Mouse (Mus musculus) intestine, embryonic 14.5 days (tissue): Measurements from ENCODE around the gene Mcm3ap. TPM values are rescaled to one million over a fixed set of nuclear protein-coding genes. Genes with fewer than 3 reads are reported as not detected.
A peak's percentile ranks its signal among the peaks of the same experiment; 100 is the strongest.

Experiments
- ATAC-seq: fragments of 200-750 bp; cut with Nextera tagmentation; replicated peaks from 2 replicates; pipeline ENCODE4 v1.8.0; 2017; ENCODE audit warnings: low read depth, moderate number of reproducible peaks, moderate TSS enrichment, moderate library complexity; ENCODE audit not compliant: low FRiP score, low TSS enrichment
- DNase-seq: peaks from one replicate; pipeline ENCODE4 v3.0.0-alpha.2; 2018; ENCODE audit warnings: low spot score
- H3K27ac ChIP-seq: fragments of 300-500 bp; sonication (generic); 2 replicates; pipeline ENCODE4 v1.5.1; 2014; ENCODE audit warnings: low read depth, mild to moderate bottlenecking, control low read depth
- H3K27me3 ChIP-seq: fragments of 300-500 bp; sonication (generic); replicated peaks from 2 replicates; pipeline ENCODE4 v1.6.1; 2014; ENCODE audit warnings: low read length, control low read depth; ENCODE audit not compliant: control insufficient read depth, insufficient read depth
- H3K36me3 ChIP-seq: fragments of 300-500 bp; sonication (generic); 2 replicates; pipeline ENCODE4 v1.6.1; 2014; ENCODE audit warnings: low read length, control low read depth; ENCODE audit not compliant: control insufficient read depth, insufficient read depth
- H3K4me1 ChIP-seq: fragments of 300-500 bp; sonication (generic); replicated peaks from 2 replicates; pipeline ENCODE4 v1.6.1; 2014; ENCODE audit warnings: low read length, control low read depth, mixed read lengths; ENCODE audit not compliant: control insufficient read depth, insufficient read depth
- H3K4me2 ChIP-seq: fragments of 300-500 bp; sonication (generic); 2 replicates; pipeline ENCODE4 v1.6.1; 2014; ENCODE audit warnings: low read length
- H3K4me3 ChIP-seq: fragments of 300-500 bp; sonication (generic); 2 replicates; pipeline ENCODE4 v1.5.1; 2014; ENCODE audit warnings: low read depth, low read length, control low read depth, mixed read lengths
- H3K9ac ChIP-seq: fragments of 300-500 bp; sonication (generic); 2 replicates; pipeline ENCODE4 v1.6.1; 2014; ENCODE audit warnings: mild to moderate bottlenecking, low read length
- H3K9me3 ChIP-seq: fragments of 300-500 bp; sonication (generic); 2 replicates; pipeline ENCODE4 v1.6.1; 2016; ENCODE audit warnings: low read length, control low read depth; ENCODE audit not compliant: control insufficient read depth
- WGBS: fragments of 180-500 bp; shearing (Covaris S2); extraction: QIAGEN DNeasy Blood & Tissue Kit; methylation state at CpG from one replicate; pipeline ENCODE4 v1.1.7; 2014; 5-methylcytosine and 5-hydroxymethylcytosine counted together
- polyA plus RNA-seq: library from polyadenylated mRNA; unstranded; fragments of >200 nt; fragmentation: Nextera tagmentation; extraction: Ambion mirVana; gene quantifications from 2 replicates; pipeline ENCODE4 v1.2.1, GENCODE M21; 2014

The Mcm3ap gene
- polyA plus RNA-seq, 1 experiment from 2014 or later = 56.2 TPM

DNA sequence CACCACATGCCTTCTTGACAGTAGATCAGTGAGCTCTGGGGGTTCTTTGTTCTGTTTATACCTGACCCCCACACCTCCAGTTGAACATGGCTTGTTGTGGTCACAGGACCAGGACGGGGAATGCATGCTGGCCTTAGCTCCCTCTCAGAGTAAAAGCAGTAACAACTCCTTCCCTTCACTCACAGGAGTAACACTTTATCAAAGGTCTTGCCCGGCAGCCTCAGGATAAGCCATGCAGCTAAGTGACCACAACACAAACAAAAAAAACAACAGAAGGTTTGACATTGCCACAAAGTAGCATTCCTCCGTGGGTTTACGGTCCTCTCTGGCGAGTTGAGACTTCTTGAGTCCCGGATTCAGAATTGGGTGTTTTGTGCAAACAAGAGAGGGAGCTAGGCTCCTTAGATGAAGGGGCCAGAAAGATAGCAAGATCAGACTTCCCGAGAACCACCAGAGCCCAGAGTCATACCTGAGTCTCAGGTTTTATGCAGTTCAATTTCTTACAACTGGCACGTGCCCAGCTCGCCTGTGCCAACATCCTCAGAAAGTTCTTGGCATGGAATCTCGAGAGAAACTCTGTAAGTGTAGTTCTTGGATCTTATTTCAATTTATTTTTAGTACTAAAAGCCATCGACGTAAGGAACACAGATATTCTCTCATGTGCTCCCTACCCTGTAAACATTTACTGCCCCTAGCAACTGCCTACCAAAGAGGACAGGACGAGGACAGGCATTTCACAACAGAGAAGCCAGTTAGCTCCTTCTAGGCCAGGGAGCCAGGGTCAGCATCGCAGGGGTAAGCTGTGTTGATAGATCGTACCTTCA, 21.1 kb upstream of the Mcm3ap start:
- no peaks in the 10 kb centered on the region for H3K27me3 ChIP-seq
- DNase-seq (no peak), ATAC-seq (no peak)
- WGBS = 74% methylated on average over 15 of the region's 15 CpGs
- H3K4me3 ChIP-seq = no peak overlapping the region
- no peak overlapping the region for H3K27ac ChIP-seq
- H3K9ac ChIP-seq = no peak overlapping the region
- no peaks in the 10 kb centered on the region for H3K36me3 ChIP-seq
- peaks cover 14% of the 10 kb centered on the region for H3K4me1 ChIP-seq
- no peaks in the 10 kb centered on the region for H3K9me3 ChIP-seq
- H3K4me2 ChIP-seq = no peak overlapping the region

DNA sequence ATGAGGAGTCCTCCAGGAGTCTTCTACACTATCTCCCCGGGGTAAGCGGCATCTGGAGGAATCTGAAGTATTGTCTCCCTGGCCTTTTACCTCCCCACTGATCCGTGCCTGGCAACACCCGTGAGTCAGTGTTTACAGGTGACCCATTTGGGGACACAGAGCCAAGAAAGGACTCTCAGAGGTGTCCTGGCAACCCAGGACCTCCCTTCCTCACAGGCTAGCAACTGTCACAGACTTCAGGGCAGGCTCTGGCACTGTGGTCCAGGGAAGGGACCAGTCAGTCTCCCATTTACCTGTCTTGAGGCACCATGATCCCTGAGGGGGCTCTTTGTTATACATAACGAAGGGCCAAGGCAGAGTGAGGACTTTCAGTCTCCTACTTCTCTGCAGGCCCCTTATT, 19.9 kb upstream of the Mcm3ap start, which contains the start of gene 2610028H24Rik:
Gene 2610028H24Rik (plus strand): TSS at position 231 of the 400 bp plus-strand sequence.
- Histone ChIP-seq H3K36me3 (no peaks in the 10 kb centered on the region), H3K9me3 (no peaks in the 10 kb centered on the region), H3K27me3 (no peaks in the 10 kb centered on the region), H3K4me1 (peaks cover 5% of the 10 kb centered on the region; the same call in 1 of the 2 replicates), H3K4me3 (no peak within 1 kb of the TSS), H3K27ac (no peak within 1 kb of the TSS), H3K4me2 (no peak within 1 kb of the TSS), H3K9ac (no peak within 1 kb of the TSS)
- 59% methylated on average over 5 of the region's 5 CpGs for whole genome bisulfite sequencing
- no peak for DNase-seq
- no peak for ATAC-seq

DNA sequence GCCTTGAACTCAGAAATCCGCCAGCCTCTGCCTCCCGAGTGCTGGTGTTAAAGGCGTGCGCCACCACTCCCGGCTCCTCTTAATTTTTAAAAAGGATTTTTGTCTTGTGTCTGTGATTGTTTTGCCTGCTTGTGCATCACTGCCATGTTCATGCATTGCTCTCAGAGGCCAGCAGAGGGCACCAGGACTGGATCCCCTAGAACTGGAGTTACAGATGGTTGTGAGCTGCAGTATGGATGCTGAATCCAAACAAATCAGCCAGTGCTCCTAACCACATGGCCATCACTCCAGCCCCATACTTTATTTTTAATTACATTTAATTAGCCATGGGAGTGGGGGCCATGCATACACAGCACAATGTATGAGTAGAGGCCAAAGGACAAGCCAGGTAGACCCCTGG, 13.4 kb upstream of the Mcm3ap start:
- no peak overlapping the region for H3K9ac ChIP-seq
- no peaks in the 10 kb centered on the region for H3K4me1 ChIP-seq
- no peaks in the 10 kb centered on the region for H3K9me3 ChIP-seq
- no peak overlapping the region for H3K27ac ChIP-seq
- H3K4me2 ChIP-seq = no peak overlapping the region
- WGBS = 62% methylated on average over 5 of the region's 5 CpGs
- no peaks in the 10 kb centered on the region for H3K27me3 ChIP-seq
- DNase-seq (peak; percentile 72), ATAC-seq (no peak)
- H3K36me3 ChIP-seq = no peaks in the 10 kb centered on the region
- no peak overlapping the region for H3K4me3 ChIP-seq

DNA sequence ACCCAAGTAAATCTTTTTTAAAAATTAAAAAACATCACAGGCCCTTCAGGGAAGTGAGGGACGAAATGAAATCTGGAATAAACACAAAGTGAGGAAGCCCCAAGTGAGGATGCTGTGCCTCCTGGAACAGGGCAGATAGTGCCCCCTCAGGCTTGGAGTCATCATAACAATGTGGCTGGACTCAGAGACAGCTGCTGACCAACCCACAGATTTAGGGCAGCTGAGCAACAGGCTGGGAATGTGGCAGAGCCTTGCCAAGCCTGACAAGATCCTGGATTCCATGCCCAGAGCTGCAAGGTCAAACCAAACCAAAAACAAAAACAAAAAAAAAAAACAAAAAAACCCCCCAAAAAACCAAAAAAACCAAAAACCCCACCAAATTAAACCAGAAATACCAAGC, 7.5 kb upstream of the Mcm3ap start:
- Histone ChIP-seq H3K9me3 (0 out of 2 replicates have a peak, but pooled peaks cover 3% of the 10 kb centered on the region), H3K27ac (no peak overlapping the region), H3K36me3 (no peaks in the 10 kb centered on the region), H3K4me3 (no peak overlapping the region), H3K9ac (no peak overlapping the region), H3K27me3 (no peaks in the 10 kb centered on the region), H3K4me1 (no peaks in the 10 kb centered on the region), H3K4me2 (no peak overlapping the region)
- ATAC-seq (no peak), DNase-seq (no peak)
- WGBS = 83% methylated on average over 1 of the region's 1 CpGs

DNA sequence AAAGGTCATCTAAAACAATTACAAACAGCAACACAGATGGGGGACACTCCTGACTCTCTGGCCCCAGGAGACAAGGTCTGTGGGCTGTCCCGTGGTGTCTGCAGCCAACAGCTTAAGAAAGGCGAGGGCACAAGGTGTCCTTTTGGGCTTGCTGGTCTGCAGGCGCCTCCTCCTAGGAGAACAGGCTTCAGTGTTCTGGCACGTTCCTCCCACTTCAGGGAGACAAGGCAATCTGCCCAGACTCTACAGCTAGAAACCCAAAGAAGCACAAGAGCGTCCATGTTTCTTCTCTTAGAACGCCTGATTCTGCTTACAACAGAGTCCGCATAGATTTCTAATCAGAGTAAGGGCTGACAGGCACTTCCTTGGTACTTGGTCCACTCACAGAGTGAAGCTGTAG, 6.4 kb upstream of the Mcm3ap start:
- Histone ChIP-seq H3K4me3 (no peak overlapping the region), H3K27me3 (no peaks in the 10 kb centered on the region), H3K4me1 (no peaks in the 10 kb centered on the region), H3K36me3 (no peaks in the 10 kb centered on the region), H3K4me2 (no peak overlapping the region), H3K9ac (no peak overlapping the region), H3K27ac (no peak overlapping the region), H3K9me3 (0 out of 2 replicates have a peak, but pooled peaks cover 3% of the 10 kb centered on the region)
- DNase-seq (no peak), ATAC-seq (no peak)
- WGBS = 89% methylated on average over 7 of the region's 7 CpGs

DNA sequence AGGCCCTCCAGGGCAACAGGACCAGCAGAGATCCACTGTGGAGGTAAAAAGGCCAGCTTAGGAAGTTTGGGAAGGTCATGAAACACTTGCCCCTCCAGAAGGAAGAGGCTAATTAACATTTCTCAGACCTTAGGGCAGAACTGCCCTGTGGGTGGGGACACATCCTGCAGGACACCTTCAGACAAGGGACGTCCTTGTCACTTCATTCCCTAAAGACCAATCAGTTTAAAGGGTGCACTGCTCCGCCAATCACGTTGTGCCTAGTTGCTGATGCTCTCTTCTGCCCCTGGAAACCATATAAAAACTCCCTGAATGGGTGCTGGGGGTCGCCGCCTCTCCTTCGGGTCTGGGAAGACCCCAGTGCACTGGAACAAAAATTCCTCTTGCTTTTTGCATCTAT, 6.0 kb upstream of the Mcm3ap start:
- H3K27me3 ChIP-seq = no peaks in the 10 kb centered on the region
- H3K36me3 ChIP-seq = no peaks in the 10 kb centered on the region
- no peak for DNase-seq
- H3K4me3 ChIP-seq = no peak overlapping the region
- H3K27ac ChIP-seq = no peak overlapping the region
- H3K4me2 ChIP-seq = no peak overlapping the region
- no peak overlapping the region for H3K9ac ChIP-seq
- WGBS = 86% methylated on average over 6 of the region's 6 CpGs
- ATAC-seq = no peak
- H3K4me1 ChIP-seq = no peaks in the 10 kb centered on the region
- 0 out of 2 replicates have a peak, but pooled peaks cover 3% of the 10 kb centered on the region for H3K9me3 ChIP-seq

DNA sequence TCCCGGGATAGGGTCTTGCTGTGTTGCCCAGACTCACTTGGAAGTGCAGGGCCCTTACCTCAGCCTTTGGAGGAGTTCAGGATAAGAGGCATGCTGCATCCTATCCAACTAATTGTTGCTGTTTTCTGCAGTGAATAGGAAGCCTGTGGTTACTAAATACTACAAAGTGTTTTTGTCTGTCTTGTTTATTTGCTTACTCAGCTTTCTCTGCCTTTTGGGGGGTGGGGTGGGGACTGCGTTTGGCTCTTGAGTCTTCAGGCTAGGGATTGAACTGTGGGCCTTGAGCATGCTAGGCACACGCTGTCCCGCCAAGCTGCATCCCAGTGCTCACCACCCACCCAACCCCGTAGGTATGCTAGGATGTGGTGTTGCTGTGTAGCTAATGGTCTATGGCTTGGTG, 5.0 kb downstream of the Mcm3ap start:
- peaks cover 76% of the 10 kb centered on the region for H3K36me3 ChIP-seq
- WGBS = 92% methylated on average over 5 of the region's 5 CpGs
- no peak for DNase-seq

DNA sequence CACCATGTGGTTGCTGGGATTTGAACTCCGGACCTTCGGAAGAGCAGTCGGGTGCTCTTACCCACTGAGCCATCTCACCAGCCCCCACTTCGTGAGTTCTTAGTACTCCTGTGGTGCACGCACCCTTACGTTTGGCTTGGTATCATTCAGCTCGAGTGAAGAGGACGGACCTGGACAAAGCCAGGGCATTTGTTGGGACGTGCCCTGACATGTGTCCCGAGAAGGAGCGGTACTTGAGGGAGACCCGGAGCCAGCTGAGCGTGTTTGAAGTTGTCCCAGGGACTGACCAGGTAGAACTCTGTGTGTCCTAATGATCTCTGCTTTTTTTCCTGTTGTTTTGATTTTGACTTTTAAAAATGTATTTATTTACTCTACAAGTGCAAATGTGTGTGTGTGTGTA, 12.1 kb downstream of the Mcm3ap start:
- Histone ChIP-seq H3K36me3 (peaks cover 96% of the 10 kb centered on the region), H3K9me3 (no peaks in the 10 kb centered on the region), H3K4me1 (no peaks in the 10 kb centered on the region), H3K27ac (no peak overlapping the region), H3K4me3 (no peak overlapping the region), H3K9ac (no peak overlapping the region), H3K27me3 (no peaks in the 10 kb centered on the region), H3K4me2 (no peak overlapping the region)
- DNase-seq (no peak), ATAC-seq (no peak)
- WGBS = 97% methylated on average over 12 of the region's 13 CpGs

More for the DNA sequence above, 5.0 kb downstream of the Mcm3ap start:
- H3K4me1 ChIP-seq = no peaks in the 10 kb centered on the region
- H3K27me3 ChIP-seq = no peaks in the 10 kb centered on the region
- no peak overlapping the region for H3K4me3 ChIP-seq
- ATAC-seq = no peak
- H3K9me3 ChIP-seq = no peaks in the 10 kb centered on the region
- H3K4me2 ChIP-seq = no peak overlapping the region
- no peak overlapping the region for H3K9ac ChIP-seq
- H3K27ac ChIP-seq = no peak overlapping the region

DNA sequence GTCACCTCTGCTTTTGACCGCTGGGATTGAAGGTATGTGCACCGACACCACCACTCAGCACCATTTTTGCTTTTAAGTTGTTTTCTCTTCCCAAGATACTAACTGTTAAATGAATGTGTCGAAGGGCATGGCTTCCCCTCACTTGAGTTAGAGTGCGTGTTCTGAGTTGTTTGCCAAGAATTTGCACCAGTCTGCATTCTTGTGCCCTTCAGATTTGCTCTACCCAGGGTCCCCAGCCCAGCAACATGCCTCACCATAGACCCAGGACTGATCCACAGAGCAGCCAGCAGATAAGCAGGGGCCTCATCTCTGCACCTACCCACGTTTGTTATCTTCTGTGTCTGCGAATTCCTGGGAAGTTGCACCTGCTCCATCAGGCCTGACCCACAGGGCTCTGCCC, 12.8 kb downstream of the Mcm3ap start:
- H3K27me3 ChIP-seq = no peaks in the 10 kb centered on the region
- no peak for ATAC-seq
- no peak overlapping the region for H3K4me3 ChIP-seq
- no peaks in the 10 kb centered on the region for H3K4me1 ChIP-seq
- no peak for DNase-seq
- 91% methylated on average over 6 of the region's 6 CpGs for WGBS
- H3K9me3 ChIP-seq = no peaks in the 10 kb centered on the region
- H3K27ac ChIP-seq = no peak overlapping the region
- peaks cover 96% of the 10 kb centered on the region for H3K36me3 ChIP-seq
- H3K4me2 ChIP-seq = no peak overlapping the region
- H3K9ac ChIP-seq = no peak overlapping the region
